Mouse (Mus musculus) ES-Bruce4 (cell line): Measurements from ENCODE around the gene Adcy9.

Experiments
- CTCF ChIP-seq: IDR thresholded peaks from one replicate; pipeline ENCODE4 v1.8.1; 2011; ENCODE audit warnings: low read depth, low read length
- EP300 ChIP-seq: IDR thresholded peaks from 2 replicates; pipeline ENCODE4 v1.6.1; 2011; ENCODE audit warnings: low read depth, low read length; ENCODE audit not compliant: insufficient read depth
- POLR2A ChIP-seq: IDR thresholded peaks from one replicate; pipeline ENCODE4 v1.8.1; 2011; ENCODE audit warnings: low read length; ENCODE audit not compliant: insufficient read depth

DNA sequence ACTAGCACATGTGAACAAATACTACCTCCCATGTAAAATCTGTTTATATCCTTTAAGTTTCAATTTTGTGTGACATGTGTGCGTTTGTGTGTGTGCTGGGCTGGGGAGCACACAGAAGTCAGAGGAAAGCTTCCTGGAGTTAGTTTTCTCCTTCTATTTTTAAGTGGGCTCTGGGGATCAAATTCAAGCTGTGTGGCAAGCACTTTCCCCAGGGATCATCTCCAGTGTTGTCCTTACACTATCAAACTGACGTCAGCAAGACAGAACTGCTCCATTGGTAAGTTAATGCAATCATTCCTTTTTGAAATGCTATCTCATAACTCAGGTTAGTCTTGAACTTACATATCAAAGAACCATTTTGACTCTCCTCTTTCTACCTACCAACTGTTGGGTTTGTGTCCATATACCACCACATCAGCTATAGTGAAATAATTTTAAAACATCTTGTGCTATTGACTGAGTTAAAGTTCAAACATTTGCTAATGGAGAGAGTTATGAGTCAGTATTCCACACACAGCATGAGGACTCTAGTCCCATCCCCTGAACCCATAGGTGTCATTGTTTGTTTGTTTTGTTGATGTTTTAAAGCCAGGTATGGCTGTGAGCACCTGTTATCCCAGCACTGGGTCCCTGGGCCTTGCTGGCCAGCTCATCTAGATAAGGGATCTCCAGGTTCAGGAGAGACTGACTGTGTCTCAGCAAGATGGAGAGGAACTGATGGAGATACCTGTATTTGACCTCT is 104.8 kb downstream of the Adcy9 start:
- TF ChIP-seq CTCF, result no peak
- TF ChIP-seq POLR2A, result no peak
- TF ChIP-seq EP300, result no peak
